Comparison of ENCODE assay signal across 8 mouse cellular contexts in the genomic region with DNA sequence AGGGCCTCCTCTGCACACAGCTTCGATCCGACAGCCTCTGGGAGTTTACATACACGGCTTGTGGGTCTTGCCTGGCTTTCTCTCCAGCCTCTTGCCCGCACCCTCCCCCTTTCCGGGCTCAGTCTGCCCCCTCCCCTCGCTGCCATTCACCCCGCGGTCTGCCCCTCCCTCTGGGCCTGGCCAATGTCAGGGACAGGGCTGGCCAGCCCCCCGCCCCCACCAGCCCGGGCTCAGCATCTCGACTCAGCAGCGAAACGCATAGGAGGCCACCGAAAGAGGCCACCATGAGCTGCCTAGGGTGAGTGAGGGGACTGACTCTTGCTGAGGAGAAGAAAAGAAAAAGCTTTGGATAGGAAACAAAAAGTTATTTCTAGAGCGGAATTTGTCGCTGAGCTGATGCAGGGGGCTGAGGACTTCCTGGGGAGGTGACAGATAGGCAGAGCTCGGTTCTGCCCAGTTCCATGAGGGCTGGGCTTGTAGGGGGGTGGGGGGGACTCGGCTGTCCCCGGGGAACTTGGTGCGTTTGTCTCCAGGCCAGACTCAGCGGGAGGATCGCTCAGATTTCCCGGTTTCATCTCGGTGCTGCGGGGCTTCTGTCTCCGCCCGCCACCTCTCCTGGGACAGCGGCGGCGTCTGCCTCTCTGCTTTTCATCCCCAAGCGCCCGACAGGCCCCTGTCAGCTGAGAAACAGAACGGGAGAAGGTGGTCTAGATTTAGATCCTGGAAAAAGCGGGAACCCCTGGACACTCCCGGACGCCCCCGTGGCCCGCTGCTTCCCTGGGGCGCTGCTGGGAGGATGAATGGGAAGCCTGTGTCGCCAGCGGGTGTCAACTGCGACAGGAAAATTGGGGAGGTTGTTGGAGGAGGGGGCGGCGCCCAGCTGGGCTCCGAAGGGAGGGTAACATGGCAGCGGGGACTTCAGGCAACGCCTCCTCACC. TPM values are rescaled to one million over a fixed set of nuclear protein-coding genes. Genes with fewer than 3 reads are reported as not detected.
A peak's percentile ranks its signal among the peaks of the same experiment; 100 is the strongest.
DNase-seq lines count a peak whose midpoint lies in the region; ATAC-seq and TF ChIP-seq lines count a peak whose summit lies in the region.

No protein-coding gene starts in this region.

- H3K4me2 ChIP-seq in embryonic facial prominence, embryonic 11.5 days (ENCODE audit: low read depth, low read length): peak overlapping the region; percentile 68
- peak overlapping the region; percentile 71 for H3K4me2 ChIP-seq in hindbrain, postnatal 0 days (ENCODE audit: low read depth, low read length)

- under 1% methylated on average over 47 of the region's 47 CpGs for WGBS in embryonic facial prominence, embryonic 11.5 days
- 0% methylated on average over 47 of the region's 47 CpGs for WGBS in hindbrain, postnatal 0 days

- peak; percentile 45; the same call in 1 of the 2 replicates for ATAC-seq in embryonic facial prominence, embryonic 11.5 days (replicated peaks; ENCODE audit: insufficient number of reproducible peaks, low FRiP score, low TSS enrichment, low read depth)
- peak; percentile 77 for ATAC-seq in hindbrain, postnatal 0 days

- H3K27me3 ChIP-seq in embryonic facial prominence, embryonic 11.5 days (ENCODE audit: control insufficient read depth, insufficient read depth, low read length): peaks cover 21% of the 10 kb centered on the region
- H3K27me3 ChIP-seq in hindbrain, postnatal 0 days (ENCODE audit: insufficient read depth, low read length): no peaks in the 10 kb centered on the region

- H3K9ac ChIP-seq in embryonic facial prominence, embryonic 11.5 days (replicated peaks; ENCODE audit: low read length): peak overlapping the region; percentile 61
- peak overlapping the region; percentile 64 for H3K9ac ChIP-seq in hindbrain, postnatal 0 days (replicated peaks; ENCODE audit: low read length)

- no peak for TF ChIP-seq CTCF in layer of hippocampus, adult 2 months (conservative IDR thresholded peaks at IDR 0.05)
- TF ChIP-seq CTCF in hindbrain, postnatal 0 days (IDR thresholded peaks at IDR 0.05; ENCODE audit: low read depth): no peak

- no peak for DNase-seq in layer of hippocampus, adult 2 months (ENCODE audit: low spot score in 2 of 2)
- DNase-seq in layer of hippocampus, postnatal 14 days (ENCODE audit: low spot score in 2 of 2): no peak
- peak; percentile 78 for DNase-seq in embryonic facial prominence, embryonic 11.5 days (ENCODE audit: low spot score)
- peak; percentile 75 for DNase-seq in hindbrain, postnatal 0 days (ENCODE audit: low spot score)
- peak; percentile 66 for DNase-seq in mesoderm, embryonic 11.5 days (ENCODE audit: low read depth, low spot score)
- DNase-seq in natural killer cell, adult 2 months (ENCODE audit: low spot score in 2 of 2): no peak
- DNase-seq in testis, postnatal 10 days (ENCODE audit: low spot score): no peak
- DNase-seq in urinary bladder, postnatal 14 days (ENCODE audit: low spot score): no peak

- no peak overlapping the region for H3K27ac ChIP-seq in layer of hippocampus, adult 2 months
- no peak overlapping the region for H3K27ac ChIP-seq in embryonic facial prominence, embryonic 11.5 days (replicated peaks; ENCODE audit: low read depth, low read length)
- no peak overlapping the region for H3K27ac ChIP-seq in hindbrain, postnatal 0 days

- no peaks in the 10 kb centered on the region for H3K36me3 ChIP-seq in embryonic facial prominence, embryonic 11.5 days (replicated peaks; ENCODE audit: control insufficient read depth, insufficient read depth, low read depth, low read length)
- no peaks in the 10 kb centered on the region for H3K36me3 ChIP-seq in hindbrain, postnatal 0 days (ENCODE audit: insufficient read depth, low read length)

- no peaks in the 10 kb centered on the region for H3K9me3 ChIP-seq in embryonic facial prominence, embryonic 11.5 days (replicated peaks; ENCODE audit: control insufficient read depth, low read length)
- H3K9me3 ChIP-seq in hindbrain, postnatal 0 days (ENCODE audit: low read length): no peaks in the 10 kb centered on the region

- peak overlapping the region; percentile 56 for H3K4me3 ChIP-seq in layer of hippocampus, adult 2 months
- peak overlapping the region; percentile 38 for H3K4me3 ChIP-seq in embryonic facial prominence, embryonic 11.5 days (ENCODE audit: low read depth, low read length)
- peak overlapping the region; percentile 43 for H3K4me3 ChIP-seq in hindbrain, postnatal 0 days (ENCODE audit: low read length)

- H3K4me1 ChIP-seq in embryonic facial prominence, embryonic 11.5 days (ENCODE audit: control insufficient read depth, insufficient read depth, low read length): no peaks in the 10 kb centered on the region
- no peaks in the 10 kb centered on the region for H3K4me1 ChIP-seq in hindbrain, postnatal 0 days (ENCODE audit: insufficient read depth, low read length)

RNA-seq across cellular contexts. Expression of a gene that starts 6.8 kb away (rescaled TPM):
- 1 to 10 TPM; 1.2 to 2.2 TPM for total RNA-seq in layer of hippocampus, adult 2 months (2021)
- 1 to 10 TPM; 4.1 to 8.1 TPM for total RNA-seq in layer of hippocampus, postnatal 14 days (2021)
- 0.36 and 0.59 TPM in 2 replicates for polyA plus RNA-seq in embryonic facial prominence, embryonic 11.5 days (2014; fragmentation: Nextera tagmentation; extraction: Ambion mirVana)
- 2.4 and 5.1 TPM in 2 replicates for total RNA-seq in hindbrain, postnatal 0 days (2014; rRNA removed)
- 1.2 and 2.3 TPM in 2 replicates for polyA plus RNA-seq in hindbrain, postnatal 0 days (2015; fragmentation: Nextera tagmentation; extraction: Ambion mirVana)

RNA-seq across cellular contexts. Expression of a gene that starts 34.9 kb away (rescaled TPM):
- 10 to 100 TPM; 50.1 to 56.3 TPM for total RNA-seq in layer of hippocampus, adult 2 months (2021)
- 10 to 100 TPM; 41.8 to 47.1 TPM for total RNA-seq in layer of hippocampus, postnatal 14 days (2021)
- 76.3 and 77.3 TPM in 2 replicates for polyA plus RNA-seq in embryonic facial prominence, embryonic 11.5 days (2014; fragmentation: Nextera tagmentation; extraction: Ambion mirVana)
- 79.6 and 84.4 TPM in 2 replicates for total RNA-seq in hindbrain, postnatal 0 days (2014; rRNA removed)
- 92.1 and 96.7 TPM in 2 replicates for polyA plus RNA-seq in hindbrain, postnatal 0 days (2015; fragmentation: Nextera tagmentation; extraction: Ambion mirVana)

RNA-seq across cellular contexts. Expression of a gene that starts 39.7 kb away (rescaled TPM):
- 10 to 100 TPM; 34.3 to 36.2 TPM for total RNA-seq in layer of hippocampus, adult 2 months (2021)
- 10 to 100 TPM; 42.9 to 49.7 TPM for total RNA-seq in layer of hippocampus, postnatal 14 days (2021)
- polyA plus RNA-seq in embryonic facial prominence, embryonic 11.5 days (2014; fragmentation: Nextera tagmentation; extraction: Ambion mirVana): 246 and 261 TPM in 2 replicates
- total RNA-seq in hindbrain, postnatal 0 days (2014; rRNA removed): 91.8 and 108 TPM in 2 replicates
- 140 and 143 TPM in 2 replicates for polyA plus RNA-seq in hindbrain, postnatal 0 days (2015; fragmentation: Nextera tagmentation; extraction: Ambion mirVana)

RNA-seq across cellular contexts. Expression of a gene that starts 48.8 kb away (rescaled TPM):
- 10 to 100 TPM; 24.8 to 25.0 TPM for total RNA-seq in layer of hippocampus, adult 2 months (2021)
- 10 to 100 TPM; 20.8 to 23.1 TPM for total RNA-seq in layer of hippocampus, postnatal 14 days (2021)
- 35.5 and 41.1 TPM in 2 replicates for polyA plus RNA-seq in embryonic facial prominence, embryonic 11.5 days (2014; fragmentation: Nextera tagmentation; extraction: Ambion mirVana)
- total RNA-seq in hindbrain, postnatal 0 days (2014; rRNA removed): 42.0 and 44.4 TPM in 2 replicates
- 21.7 and 23.9 TPM in 2 replicates for polyA plus RNA-seq in hindbrain, postnatal 0 days (2015; fragmentation: Nextera tagmentation; extraction: Ambion mirVana)

Comparison
In these comparisons a context has a peak if more than half of its experiments do, and no peak if none do; other contexts are left out.
1. DNase-seq: peak in embryonic facial prominence, embryonic 11.5 days (single experiment), hindbrain, postnatal 0 days (single experiment) and mesoderm, embryonic 11.5 days (single experiment); none in layer of hippocampus, adult 2 months (0 of 2), layer of hippocampus, postnatal 14 days (0 of 2), natural killer cell, adult 2 months (0 of 2), testis, postnatal 10 days (single experiment) and urinary bladder, postnatal 14 days (single experiment).
2. Peak in every context shown above with its lines, with median percentiles within 50 percentile points of each other: H3K4me3 ChIP-seq.